Mouse (Mus musculus) CD8-positive naive resting alpha-beta T cell, adult 2 months (primary cell): ENCODE measurements at regions not wholly inside any gene's neighbourhood (a gene's known extent, or its start where the extent isn't known, plus 50 kb on each side); places are given as distances from the start of the nearest gene placed in this dataset.

ENCODE experiments used
- DNase-seq, 2 experiments: peaks; one replicate each; pipeline ENCODE4 v3.0.0; 2022; ENCODE audit warnings: low read depth in 2 of 2, low spot score in 2 of 2

DNA sequence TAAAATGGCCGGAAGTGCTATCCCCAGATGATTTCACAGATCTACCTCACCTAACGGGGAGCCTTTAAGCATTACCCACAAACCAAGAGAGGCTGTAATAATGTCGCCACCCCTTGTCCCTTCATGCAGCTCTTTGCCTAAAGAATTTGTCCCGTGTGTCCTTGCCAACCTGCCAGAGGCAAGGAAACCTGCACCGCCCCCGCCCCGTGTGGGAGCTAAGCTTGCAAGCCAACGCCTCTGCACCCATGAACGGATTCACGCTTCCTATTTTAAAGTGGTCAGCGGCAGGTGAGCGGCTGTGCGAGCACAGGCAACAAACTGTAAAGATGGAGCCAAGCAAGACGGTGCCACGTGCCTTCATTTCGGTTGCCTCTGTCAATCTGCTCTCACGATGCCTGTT is 63.1 kb downstream of the Gm11011 start:
- DNase-seq: no peak

DNA sequence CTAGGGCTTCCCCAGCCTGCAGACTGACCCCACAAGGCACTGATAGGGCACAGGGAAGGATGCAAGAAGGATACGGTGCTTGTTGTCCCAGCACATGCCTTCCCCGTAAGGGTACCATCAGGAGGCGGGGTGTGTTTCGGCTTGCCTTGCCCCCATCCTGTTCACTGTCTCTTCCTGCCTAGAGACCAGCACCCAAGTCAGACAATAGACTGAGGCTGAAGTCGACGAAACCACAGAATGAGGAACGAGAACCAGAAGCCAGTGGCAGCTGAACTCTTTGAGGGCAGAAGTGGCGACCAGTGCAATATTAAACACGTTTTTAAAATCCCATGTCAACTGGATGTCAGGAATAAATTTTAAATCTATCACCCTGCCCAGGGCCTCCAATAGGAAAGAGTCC is 67.6 kb downstream of the Gm11011 start:
- no peak for DNase-seq

DNA sequence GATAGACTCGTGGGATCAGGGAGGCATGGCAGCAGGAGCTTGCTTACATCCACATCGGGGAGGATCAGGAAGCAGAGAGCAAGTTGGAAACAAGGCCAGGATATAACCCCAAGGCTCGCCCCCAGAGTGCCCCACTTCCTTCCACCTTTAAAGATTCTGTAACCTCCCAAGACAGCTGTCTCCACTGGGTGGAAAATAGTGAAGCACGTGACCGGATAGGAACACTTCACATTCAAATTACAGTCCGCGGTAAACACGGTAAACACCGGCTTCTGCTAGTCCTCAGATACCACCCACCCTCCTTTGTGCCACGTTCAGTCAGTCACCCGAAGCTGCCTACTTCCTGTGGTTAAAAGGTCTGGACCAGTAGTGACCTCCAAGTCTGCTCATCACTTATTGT is 72.2 kb downstream of the Gm11011 start:
- DNase-seq: no peak

DNA sequence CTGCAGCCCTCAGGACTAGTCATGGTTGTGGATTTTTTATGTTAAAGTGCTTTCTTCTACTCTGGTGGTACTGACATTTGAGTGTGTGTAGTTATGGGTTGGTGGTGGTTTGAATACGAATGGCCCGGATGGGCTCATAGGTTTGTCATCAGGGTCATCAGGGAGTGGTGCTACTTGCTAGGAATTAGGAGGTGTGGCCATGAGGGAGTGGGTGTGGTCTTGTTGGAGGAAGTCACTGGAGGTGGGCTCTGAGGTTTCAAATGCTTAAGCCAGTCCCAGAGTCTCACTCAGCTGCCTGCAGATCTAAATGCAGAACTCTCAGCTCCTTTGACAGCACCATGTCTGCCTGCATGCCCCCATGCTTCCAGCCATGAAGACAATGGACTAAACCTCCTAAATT is 76.8 kb downstream of the Gm11011 start:
- no peak for DNase-seq

DNA sequence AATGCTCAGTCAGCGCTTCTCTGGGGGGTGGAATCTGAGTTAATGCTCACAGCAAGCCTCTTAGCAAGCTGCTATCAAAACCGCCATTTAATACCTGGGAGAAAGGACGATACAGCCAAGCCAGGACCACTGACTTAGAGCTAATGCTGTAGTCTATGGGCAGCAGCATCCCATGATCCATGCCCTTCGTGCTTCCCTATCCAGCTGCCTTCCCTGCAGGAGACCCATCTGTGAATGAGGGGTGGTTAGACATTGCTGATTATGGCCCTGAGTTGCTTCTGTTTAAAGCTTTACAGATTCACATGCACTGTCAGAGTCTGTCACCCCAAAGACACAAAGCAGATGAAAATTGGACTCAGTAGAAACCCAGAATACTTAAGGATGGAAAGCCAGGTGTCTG is 78.1 kb downstream of the Gm11011 start:
- DNase-seq: no peak

DNA sequence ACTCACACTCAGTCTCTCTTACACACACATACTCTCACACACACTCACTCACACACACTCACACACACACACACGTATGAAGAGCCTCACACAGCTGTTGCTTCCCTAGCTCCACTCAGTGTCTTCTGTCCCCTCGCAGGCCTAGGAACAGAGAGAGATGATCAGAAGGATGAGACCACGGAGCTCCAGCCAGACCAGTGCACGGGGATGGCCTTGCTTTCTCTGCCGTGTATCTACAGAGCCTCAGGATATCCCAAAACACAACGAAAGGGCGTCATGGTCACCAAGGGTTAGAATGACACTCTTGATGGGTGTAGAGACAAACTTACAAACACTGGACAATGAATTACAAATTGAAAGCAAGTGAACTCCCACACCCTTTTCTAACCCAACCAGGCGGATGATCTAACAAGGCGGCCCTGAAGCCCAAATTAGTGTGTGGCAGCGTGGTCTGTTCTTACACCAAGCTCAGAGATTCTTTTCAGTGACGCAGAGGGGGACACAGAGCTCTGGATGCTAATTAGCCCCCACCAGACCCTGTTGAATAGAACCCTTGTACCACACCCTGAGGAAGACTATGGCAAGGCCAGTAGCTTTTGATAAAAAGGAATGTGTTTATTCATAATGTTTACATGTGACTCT is 83.0 kb downstream of the Gm11011 start:
- DNase-seq: no peak

DNA sequence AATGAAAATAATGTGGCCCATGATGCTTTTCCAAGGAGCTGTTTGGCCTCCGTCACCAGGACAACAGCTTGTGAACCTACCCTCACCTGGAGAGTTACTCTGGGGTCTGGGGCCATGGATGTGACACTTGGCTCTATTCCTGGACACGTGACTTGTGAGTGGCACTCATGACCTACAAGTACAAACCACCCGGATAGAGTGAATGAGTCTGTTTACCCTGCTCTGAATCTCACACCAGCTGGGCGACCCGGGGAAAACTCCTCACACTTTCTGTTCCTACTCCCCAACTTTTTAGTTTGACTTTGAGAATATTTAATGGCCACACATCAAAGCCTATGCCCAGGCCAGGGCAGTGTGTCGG is 84.0 kb downstream of the Gm11011 start:
- no peak for DNase-seq

DNA sequence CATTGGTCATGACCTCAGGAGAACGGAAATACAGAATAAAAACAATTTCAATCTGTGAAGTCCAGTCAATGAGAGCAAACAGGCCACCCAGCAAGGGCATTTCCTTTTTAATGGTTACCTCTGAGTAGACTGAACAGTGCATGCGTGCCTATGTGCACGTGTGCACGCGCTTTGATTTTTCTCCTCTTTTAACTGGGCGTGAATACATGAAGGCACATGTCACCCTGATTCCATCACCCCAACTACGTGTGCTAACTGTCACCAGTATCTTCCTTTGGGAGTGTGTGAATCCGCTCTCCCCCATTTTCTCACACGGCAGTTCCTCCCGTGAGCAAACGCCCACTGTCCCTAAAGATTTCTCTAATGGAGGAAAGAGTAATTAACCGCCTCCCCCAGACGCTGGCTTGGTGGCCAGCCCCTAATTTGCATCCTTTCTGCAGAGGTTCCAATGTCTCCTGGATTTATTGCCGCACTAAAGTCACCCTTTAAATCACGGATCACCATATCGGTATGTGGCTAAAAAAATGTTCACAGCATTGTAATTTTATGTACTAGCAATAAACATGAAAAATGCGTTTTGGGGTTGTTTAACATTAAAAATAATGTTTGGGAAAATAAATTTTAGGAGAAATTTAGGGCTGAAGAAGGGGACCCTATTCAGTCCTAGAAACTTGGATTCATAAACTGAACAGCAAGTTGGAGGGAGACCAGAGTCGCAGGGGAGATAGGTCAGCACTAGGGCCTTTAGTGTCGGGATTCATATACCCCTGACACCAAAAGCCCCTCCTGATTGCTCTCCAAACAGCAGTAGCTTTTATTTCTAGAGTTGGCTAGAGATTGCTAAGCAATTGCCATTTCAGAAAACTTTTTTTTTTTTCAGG is 84.6 kb downstream of the Gm11011 start:
- no peak for DNase-seq

DNA sequence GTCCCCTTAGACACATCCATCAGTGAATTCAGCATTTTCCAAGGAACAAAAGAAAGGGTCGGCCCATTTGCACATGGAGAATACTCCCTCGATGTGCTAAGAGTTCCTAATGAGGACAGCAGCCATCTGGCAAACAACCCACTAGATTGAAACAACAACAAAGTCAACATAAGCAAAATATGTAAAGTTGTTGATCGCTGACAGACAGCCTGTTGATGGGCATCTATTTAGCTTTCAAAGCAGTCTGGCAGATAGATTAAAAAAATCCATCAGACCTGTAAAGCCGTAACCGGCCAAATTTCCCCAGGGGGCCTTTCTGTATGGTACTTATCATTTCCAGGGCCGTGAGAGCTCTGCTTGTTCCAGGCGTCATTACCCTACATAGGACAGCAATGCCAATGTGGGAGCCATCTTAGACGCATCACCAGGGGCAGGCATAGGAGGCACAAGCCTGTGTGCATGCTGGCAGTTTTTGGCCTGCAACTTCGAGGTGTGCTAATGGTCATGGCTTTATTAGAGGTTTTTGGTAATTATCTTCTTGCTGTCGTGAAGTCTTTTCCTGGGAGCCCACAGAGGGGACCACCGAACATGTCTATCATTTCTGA is 85.7 kb downstream of the Gm11011 start:
- DNase-seq: no peak

DNA sequence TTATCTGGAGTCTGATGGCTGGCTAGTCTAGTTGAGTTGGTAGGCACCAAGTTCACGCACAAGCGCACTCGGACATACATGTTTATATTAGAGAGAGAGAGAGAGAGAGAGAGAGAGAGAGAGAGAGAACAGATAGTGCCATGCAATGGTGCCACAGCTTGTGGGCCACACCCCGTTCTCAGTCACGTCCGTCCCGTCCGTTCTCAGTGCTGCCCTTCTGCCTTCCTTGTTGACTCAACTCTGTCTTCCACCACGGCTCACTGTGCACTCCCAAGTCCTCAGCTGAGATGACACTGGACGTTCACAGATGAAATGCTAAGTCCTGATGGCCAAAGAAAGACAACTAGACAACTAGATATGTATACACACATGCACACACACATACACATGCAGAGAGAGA is 92.2 kb downstream of the Gm11011 start:
- DNase-seq: no peak

DNA sequence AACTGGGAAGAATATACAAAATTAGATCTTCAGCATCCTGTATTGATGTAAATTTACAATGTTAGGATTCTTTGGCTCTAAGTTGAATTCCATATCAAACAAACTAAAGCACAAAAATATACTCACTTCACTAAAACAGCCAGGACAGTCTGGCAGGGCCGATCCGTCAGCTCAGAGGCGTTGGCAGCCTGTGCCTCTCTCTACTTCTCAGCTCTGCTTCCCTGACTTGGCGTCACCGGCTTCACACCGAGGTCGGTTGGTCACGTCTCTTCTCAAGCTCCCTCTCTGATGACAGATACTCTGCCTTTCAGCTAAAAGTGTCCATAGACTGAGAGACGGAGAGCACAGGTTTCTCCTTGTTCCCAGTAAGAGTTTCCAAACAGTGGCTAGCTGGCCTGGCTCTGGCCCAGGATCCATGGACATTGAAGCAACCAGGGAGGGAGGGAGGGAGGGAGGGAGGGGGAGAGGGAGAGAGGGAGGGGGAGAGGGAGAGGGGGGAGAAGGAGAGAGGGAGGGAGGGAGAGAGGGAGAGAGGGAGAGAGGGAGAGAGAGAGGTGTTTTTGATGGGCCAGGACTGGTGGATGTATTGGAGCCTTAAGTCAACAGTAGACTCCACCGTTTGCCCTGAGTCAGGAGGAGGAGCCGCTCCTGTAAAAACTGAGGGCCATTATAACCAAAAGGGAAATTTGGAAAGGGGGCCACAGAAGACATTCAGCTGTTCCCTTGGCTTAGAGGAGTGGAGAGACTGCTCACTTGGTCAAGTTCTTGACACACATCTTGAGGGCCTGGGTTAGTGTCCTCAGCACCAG is 92.8 kb downstream of the Gm11011 start:
- DNase-seq: no peak

DNA sequence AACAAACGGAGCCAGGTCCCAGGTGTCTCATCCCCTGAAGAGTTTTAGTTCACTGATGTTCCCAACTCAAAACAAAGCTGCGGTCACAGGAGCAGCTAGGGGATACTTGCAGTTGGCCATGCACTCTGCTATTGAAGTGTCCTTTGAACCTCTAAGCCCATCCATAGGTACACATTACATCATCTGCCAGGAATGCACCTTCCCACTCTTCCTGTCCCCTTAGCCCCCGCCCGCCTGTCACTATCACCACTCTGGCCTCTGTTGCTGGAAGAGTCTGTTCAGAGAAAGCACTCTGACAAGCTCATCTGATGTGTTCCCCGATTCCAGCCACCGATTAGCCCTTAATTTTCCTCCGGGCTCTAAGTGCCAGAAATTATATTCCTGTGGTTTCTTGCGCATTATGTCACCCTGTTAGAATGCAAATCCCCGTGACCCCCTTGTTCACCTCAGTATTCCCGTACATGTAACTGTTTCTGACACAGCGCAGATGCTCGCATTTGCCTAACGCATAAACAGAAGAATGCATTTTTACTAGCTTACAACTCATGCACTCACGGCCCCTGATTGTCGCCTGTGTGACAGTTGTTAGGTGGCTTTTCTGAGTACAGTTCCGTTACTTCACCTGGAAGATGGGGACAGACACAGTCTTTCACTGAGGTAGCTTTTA is 93.8 kb downstream of the Gm11011 start:
- no peak for DNase-seq

DNA sequence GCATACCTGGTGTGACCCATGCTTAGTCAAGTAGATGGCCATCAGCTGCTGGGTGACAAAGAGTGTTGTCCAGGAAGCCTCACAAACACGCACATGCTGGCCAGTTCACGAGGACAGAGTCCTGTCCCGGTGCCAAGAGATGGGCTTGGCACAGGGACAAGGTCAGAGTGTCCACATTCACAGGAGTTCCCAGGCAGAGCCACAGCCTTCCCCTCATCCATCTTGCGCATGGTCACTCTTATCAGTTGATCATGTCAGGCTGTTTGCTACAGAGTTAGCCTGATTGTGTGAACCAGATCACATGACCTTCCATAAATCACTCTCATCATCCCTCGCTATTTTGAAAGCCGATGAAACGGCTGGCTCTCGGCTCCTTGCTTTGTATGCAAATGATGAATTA is 103.6 kb downstream of the Gm11011 start:
- no peak for DNase-seq

DNA sequence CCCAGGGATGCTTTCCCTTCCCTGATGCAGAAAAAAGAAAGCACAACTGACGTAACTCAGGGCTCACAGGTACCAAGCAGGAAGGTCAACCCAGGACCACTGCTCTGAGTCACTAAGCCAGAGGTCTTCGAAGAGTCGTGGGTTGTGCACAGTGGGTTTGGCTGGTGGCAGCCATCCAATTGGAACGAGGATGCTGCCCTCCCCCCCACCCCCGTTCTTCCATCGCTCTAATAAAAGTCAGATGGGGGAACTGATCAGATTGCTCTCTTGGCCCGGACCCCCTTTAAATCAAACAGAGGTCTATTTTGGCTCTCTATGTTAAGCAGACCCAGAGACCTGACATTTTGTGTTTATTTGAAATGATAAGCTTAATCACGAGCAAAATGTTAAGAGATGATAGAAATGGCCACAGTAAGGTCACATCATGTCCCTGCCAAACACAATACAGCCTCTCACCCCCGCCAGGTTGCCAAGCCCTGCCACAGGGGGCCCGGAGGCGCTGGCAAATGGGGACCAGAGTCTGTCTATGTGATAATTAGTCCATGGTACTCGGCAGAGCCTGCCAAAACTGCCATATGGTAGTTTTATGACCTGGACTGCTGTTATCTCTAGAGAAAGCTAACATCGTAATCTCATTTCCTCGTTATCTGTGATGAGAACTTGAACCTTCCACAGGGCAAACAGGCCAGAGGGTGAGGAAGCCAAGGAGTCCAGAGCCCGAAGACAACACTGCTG is 105.6 kb downstream of the Gm11011 start:
- DNase-seq: no peak

DNA sequence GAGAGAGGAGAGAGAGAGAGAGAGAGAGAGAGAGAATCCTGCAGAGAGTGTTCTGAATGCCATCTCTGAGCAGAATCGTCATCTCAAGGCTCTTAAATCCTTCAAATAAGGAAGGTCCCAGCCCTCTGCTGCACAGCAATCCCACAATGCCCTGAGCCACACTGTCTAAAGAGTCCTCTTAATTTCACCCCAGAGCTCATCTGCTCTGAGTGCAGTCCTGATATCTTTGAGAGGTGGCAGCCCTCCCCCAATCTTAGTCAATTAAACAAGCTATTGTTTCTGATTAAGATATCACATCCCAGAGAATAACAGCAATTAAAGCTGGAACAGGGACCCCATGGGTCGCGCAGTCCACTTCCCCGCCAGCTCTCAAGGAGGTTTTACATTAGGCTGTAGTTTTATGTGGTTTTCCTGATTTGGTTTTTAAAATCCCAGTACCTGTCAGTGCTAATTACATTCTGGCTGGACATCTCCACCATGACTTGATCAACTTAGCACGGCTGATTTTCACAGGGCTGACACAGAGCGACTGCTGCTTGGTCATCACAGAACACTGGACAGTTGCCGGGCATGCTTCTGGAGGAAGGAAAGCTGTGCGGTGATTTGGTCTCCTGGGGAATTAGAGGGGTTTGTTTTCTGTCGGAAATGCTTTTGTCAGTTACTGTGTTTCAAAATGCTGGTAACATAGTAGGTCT is 113.0 kb downstream of the Gm11011 start:
- no peak for DNase-seq

DNA sequence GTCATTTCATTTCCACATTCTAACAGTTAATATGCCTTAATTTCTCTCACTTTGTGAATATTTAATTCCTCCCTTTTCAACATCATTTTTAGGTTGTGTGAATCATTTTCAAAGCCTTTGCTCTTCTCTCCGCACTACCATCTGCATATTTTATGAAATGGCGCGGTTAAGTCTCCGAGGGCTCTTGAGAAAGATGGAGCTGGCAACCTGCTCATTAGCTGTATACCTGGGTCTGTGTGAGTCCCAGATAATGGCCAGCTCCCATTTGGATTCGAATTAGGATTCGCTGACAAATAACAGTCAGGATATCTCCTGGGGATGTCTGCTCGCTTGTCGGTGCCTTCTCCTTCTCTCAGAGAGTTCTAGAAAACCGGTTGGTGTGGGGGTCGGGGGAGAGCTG is 118.0 kb downstream of the Gm11011 start:
- no peak for DNase-seq

DNA sequence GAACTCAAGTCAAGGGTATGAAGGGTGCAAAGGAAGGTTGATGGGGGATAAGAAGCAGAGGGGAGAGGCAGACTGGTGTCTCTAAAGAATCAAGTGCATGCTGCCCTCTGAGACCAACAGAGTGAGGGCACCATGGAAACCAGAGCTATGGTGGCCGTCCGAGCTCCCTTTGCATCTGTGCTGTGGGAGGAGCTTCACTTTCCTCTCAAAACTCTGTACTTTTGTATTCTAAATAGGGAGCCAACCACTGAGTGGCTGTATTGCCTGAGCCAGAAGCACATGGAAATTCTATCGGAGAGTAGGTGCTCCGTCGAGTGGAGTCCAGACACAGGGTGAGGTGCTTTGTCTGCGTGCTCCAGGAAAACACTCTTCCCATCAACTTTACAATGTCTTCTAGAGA is 119.9 kb downstream of the Gm11011 start:
- DNase-seq: no peak

DNA sequence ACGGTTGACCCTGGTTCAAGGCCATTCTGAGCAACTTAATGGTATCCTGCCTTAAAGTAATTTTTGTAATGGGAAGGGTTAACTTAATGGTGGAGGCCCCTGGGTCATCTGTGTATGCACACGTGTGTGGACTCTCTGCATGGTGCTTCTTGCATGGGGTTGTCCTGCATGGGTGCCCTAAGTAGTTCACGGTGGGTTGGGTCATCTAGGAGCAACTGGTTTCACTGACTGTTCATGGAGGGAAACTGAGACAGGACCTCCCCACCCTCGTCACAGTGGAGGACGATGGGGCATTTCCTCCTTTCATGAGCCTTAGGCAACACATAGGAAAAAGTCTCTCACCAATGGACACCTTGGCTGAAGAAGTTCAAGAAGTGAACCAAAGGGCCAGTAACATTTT is 123.4 kb downstream of the Gm11011 start:
- DNase-seq: no peak

DNA sequence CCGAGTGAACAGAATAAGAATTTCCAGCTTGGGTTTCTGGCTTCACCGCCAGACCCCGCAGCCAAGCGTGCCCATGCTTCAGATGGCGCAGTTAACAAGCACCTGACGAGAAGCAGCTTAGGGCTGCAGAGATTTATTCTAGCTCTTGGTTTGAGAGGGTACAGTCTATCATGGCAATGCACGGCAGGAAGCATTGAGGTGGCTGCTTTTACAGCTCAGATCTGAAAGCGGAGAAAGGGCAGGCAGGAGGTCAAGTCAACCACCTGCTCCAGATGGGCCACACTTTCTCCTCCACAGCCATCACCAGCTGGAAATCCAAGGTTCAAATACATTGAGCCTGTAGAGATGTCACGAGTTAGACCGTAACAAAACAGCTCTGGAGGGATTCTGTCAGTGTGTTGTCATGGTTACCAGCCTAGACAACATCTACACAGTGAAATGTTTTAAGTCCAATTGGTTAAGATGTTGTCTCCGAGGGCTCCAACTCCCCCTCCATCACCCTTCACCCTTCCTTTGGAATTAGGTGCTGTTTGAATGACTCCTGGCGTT is 126.0 kb downstream of the Gm11011 start:
- DNase-seq: no peak

DNA sequence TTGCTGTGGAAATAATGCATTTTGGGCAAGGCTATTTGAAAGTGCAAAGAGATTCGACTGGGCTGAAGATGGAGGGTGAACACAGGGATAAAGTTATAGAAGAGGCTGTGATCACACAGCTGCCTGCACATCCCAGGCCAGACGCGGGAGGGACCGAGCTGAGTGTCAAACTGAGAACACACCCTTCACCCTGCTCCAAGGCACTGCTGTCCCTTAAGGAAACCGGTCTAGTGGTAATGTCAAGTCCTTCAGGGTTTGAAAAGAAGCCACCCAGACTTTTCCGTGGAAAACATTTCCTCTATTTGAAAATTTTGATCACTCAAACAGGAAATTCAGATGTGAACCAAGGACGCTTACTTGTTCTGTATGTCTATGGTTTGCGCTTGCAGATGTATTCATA is 134.6 kb downstream of the Gm11011 start:
- DNase-seq: no peak
